Mouse (Mus musculus) inflammation-experienced regulatory T-cells, adult 6 months (primary cell): Measurements from ENCODE around the gene Creld1. TPM values are rescaled to one million over a fixed set of nuclear protein-coding genes. Genes with fewer than 3 reads are reported as not detected.
A peak's percentile ranks its signal among the peaks of the same experiment; 100 is the strongest.

Source experiments
- ATAC-seq: one replicate; pipeline ENCODE4 v1.8.0; 2017
- polyA plus RNA-seq, 3 experiments: library from polyadenylated mRNA; unstranded; fragments of 100-300 nt; shearing (Covaris generic); gene quantifications; one replicate each; pipeline ENCODE4 v1.2.1; 2017

Creld1 gene
- 1 to 10 TPM; 6.1 to 9.2 (median 8.1) TPM for polyA plus RNA-seq

- ATAC-seq: peak; percentile 97
Observed at GRCm38 (mm10) chr6:113483100-113483615, at the start of gene Creld1. Creld1 (plus strand) TSS chr6:113483297.

GRCm38 (mm10) chr6:113433661-113434060 is 49.4 kb upstream of the Creld1 start:
- ATAC-seq: no peak

- no peak for ATAC-seq
Observed at GRCm38 (mm10) chr6:113434691-113435090, 48.4 kb upstream of the Creld1 start.

- ATAC-seq: no peak
Observed at GRCm38 (mm10) chr6:113435664-113436205, 47.4 kb upstream of the Creld1 start, which contains the start of gene Cidec. Cidec (minus strand) TSS chr6:113435760.

GRCm38 (mm10) chr6:113437135-113437534 is 46.0 kb upstream of the Creld1 start:
- ATAC-seq: no peak

- ATAC-seq: no peak
Observed at GRCm38 (mm10) chr6:113438721-113439430, 44.2 kb upstream of the Creld1 start.

GRCm38 (mm10) chr6:113440686-113441085 is 42.4 kb upstream of the Creld1 start:
- no peak for ATAC-seq

- ATAC-seq: peak; percentile 68
Observed at GRCm38 (mm10) chr6:113441147-113441680, 41.9 kb upstream of the Creld1 start.

GRCm38 (mm10) chr6:113442087-113442441 is 41.0 kb upstream of the Creld1 start:
- peak; percentile 14 for ATAC-seq

GRCm38 (mm10) chr6:113442442-113443090 is 40.5 kb upstream of the Creld1 start, which contains the start of gene Jagn1:
Jagn1 (plus strand) TSS chr6:113442569.
- peak; percentile 93 for ATAC-seq

GRCm38 (mm10) chr6:113443091-113443490 is 40.0 kb upstream of the Creld1 start:
- ATAC-seq: no peak

GRCm38 (mm10) chr6:113444207-113444965 is 38.7 kb upstream of the Creld1 start:
- no peak for ATAC-seq

GRCm38 (mm10) chr6:113447639-113448038 is 35.5 kb upstream of the Creld1 start:
- no peak for ATAC-seq

- no peak for ATAC-seq
Observed at GRCm38 (mm10) chr6:113451839-113452238, 31.3 kb upstream of the Creld1 start.

GRCm38 (mm10) chr6:113455007-113455406 is 28.1 kb upstream of the Creld1 start:
- ATAC-seq: no peak

- no peak for ATAC-seq
Observed at GRCm38 (mm10) chr6:113457952-113458534, 25.1 kb upstream of the Creld1 start, which contains the start of gene Il17re. Il17re (plus strand) TSS chr6:113458484.

- no peak for ATAC-seq
Observed at GRCm38 (mm10) chr6:113458635-113459034, 24.5 kb upstream of the Creld1 start.

GRCm38 (mm10) chr6:113464040-113464439 is 19.1 kb upstream of the Creld1 start:
- ATAC-seq: no peak

- no peak for ATAC-seq
Observed at GRCm38 (mm10) chr6:113465602-113466001, 17.5 kb upstream of the Creld1 start.

GRCm38 (mm10) chr6:113468512-113468911 is 14.6 kb upstream of the Creld1 start:
- no peak for ATAC-seq

GRCm38 (mm10) chr6:113469021-113469420 is 14.1 kb upstream of the Creld1 start:
- peak; percentile 97 for ATAC-seq

- ATAC-seq: peak; percentile 50
Observed at GRCm38 (mm10) chr6:113469432-113469831, 13.7 kb upstream of the Creld1 start.
